In the genomic region with DNA sequence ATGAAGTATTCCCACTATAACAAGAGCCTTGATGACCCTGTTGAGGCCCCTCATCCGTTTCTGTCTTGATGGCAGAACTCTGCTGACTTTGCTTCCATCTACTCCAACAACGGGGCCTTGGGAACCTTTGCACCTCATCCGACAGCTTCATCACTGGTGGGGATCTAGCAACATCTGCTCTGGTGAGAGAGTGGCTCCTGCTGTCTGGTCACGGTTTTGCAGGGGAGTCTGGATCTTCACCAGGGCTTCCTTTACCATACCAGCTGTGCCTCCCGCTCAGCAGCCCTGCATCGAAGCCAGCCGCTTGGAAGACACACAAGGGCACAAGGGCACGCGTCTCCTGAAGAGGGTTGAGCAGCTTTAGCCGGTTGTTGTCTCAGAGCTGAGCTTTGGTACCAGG, we compare ENCODE assay signal across 7 mouse cellular contexts.
DNase-seq lines count a peak whose midpoint lies in the region; ATAC-seq and TF ChIP-seq lines count a peak whose summit lies in the region.

No protein-coding gene starts in this region.

- 40% methylated on average over 10 of the region's 10 CpGs for WGBS in embryonic facial prominence, embryonic 14.5 days
- WGBS in liver, embryonic 14.5 days (ENCODE audit: insufficient replicate concordance): 40% methylated on average over 10 of the region's 10 CpGs

- no peak overlapping the region for H3K4me2 ChIP-seq in embryonic facial prominence, embryonic 14.5 days (ENCODE audit: low read depth, low read length)
- H3K4me2 ChIP-seq in liver, embryonic 14.5 days (ENCODE audit: low read depth): no peak overlapping the region

- DNase-seq in layer of hippocampus, adult 2 months (ENCODE audit: low spot score in 2 of 2): no peak
- no peak for DNase-seq in layer of hippocampus, adult 11-12 months (ENCODE audit: low spot score)
- DNase-seq in adrenal gland, adult (ENCODE audit: inconsistent age in 2 of 2, low spot score in 1 of 2): peak; percentile 82 to 90
- peak; percentile 51 for DNase-seq in embryonic facial prominence, embryonic 14.5 days (ENCODE audit: low spot score)
- DNase-seq in liver, embryonic 14.5 days (ENCODE audit: low read depth in 3 of 3, low spot score in 3 of 3): no peak
- peak; percentile 40 for DNase-seq in retina, postnatal 7 days (ENCODE audit: low read depth, low spot score)
- no peak for DNase-seq in cerebellum, adult 8-10 months

- no peaks in the 10 kb centered on the region for H3K36me3 ChIP-seq in embryonic facial prominence, embryonic 14.5 days (ENCODE audit: control insufficient read depth, insufficient read depth, low read length)
- no peaks in the 10 kb centered on the region for H3K36me3 ChIP-seq in liver, embryonic 14.5 days (replicated peaks; ENCODE audit: control insufficient read depth, insufficient read depth, low read depth)

- no peak for TF ChIP-seq EP300 in liver, embryonic 14.5 days (IDR thresholded peaks at IDR 0.05; ENCODE audit: low read depth)

- H3K4me1 ChIP-seq in embryonic facial prominence, embryonic 14.5 days (ENCODE audit: control insufficient read depth, insufficient read depth, low read length): no peaks in the 10 kb centered on the region
- no peaks in the 10 kb centered on the region for H3K4me1 ChIP-seq in liver, embryonic 14.5 days (replicated peaks; ENCODE audit: control insufficient read depth in 2 of 2, insufficient read depth in 2 of 2, low read length in 1 of 2)

- peak; percentile 79; the same call in 1 of the 2 replicates for ATAC-seq in embryonic facial prominence, embryonic 14.5 days (ENCODE audit: low read depth)
- no peak for ATAC-seq in liver, embryonic 14.5 days (ENCODE audit: insufficient read depth)

- H3K9ac ChIP-seq in embryonic facial prominence, embryonic 14.5 days (ENCODE audit: low read depth, low read length): no peak overlapping the region
- no peak overlapping the region for H3K9ac ChIP-seq in liver, embryonic 14.5 days (replicated peaks)

- H3K27me3 ChIP-seq in embryonic facial prominence, embryonic 14.5 days (replicated peaks; ENCODE audit: control insufficient read depth, insufficient read depth, low read length): no peaks in the 10 kb centered on the region
- H3K27me3 ChIP-seq in liver, embryonic 14.5 days (ENCODE audit: control insufficient read depth, insufficient read depth, low read length): no peaks in the 10 kb centered on the region

- no peaks in the 10 kb centered on the region for H3K9me3 ChIP-seq in embryonic facial prominence, embryonic 14.5 days (ENCODE audit: control insufficient read depth, low read length)
- no peaks in the 10 kb centered on the region for H3K9me3 ChIP-seq in liver, embryonic 14.5 days (ENCODE audit: control insufficient read depth, low read length)

- no peak overlapping the region for H3K27ac ChIP-seq in layer of hippocampus, adult 2 months
- H3K27ac ChIP-seq in embryonic facial prominence, embryonic 14.5 days (replicated peaks; ENCODE audit: low read depth, low read length): no peak overlapping the region
- H3K27ac ChIP-seq in liver, embryonic 14.5 days: no peak overlapping the region

- peak; percentile 66 for TF ChIP-seq CTCF in layer of hippocampus, adult 2 months (conservative IDR thresholded peaks at IDR 0.05)
- peak; percentile 41 for TF ChIP-seq CTCF in liver, embryonic 14.5 days (IDR thresholded peaks at IDR 0.05; ENCODE audit: low read depth)

- H3K4me3 ChIP-seq in layer of hippocampus, adult 2 months: no peak overlapping the region
- H3K4me3 ChIP-seq in embryonic facial prominence, embryonic 14.5 days (ENCODE audit: low read depth, low read length): no peak overlapping the region
- no peak overlapping the region for H3K4me3 ChIP-seq in liver, embryonic 14.5 days (ENCODE audit: insufficient read depth in 1 of 2, low read depth in 2 of 2, low read length in 2 of 2)

Comparison
In these comparisons a context has a peak if more than half of its experiments do, and no peak if none do; other contexts are left out.
1. DNase-seq: peak in adrenal gland, adult (2 of 2), embryonic facial prominence, embryonic 14.5 days (single experiment) and retina, postnatal 7 days (single experiment); none in layer of hippocampus, adult 2 months (0 of 2), layer of hippocampus, adult 11-12 months (single experiment), liver, embryonic 14.5 days (0 of 3) and cerebellum, adult 8-10 months (single experiment).